Mouse (Mus musculus) cerebellum, adult 2 months (tissue): Measurements from ENCODE around the gene Pxt1.

Experiments used
- CTCF ChIP-seq: fragments of 200-500 bp; IDR thresholded peaks from 2 replicates; pipeline ENCODE4 v1.5.1; 2011; ENCODE audit warnings: low read depth, mild to moderate bottlenecking, control low read depth, low read length, moderate library complexity, borderline replicate concordance; ENCODE audit not compliant: insufficient read depth
- POLR2A ChIP-seq: fragments of 200-500 bp; IDR thresholded peaks from 2 replicates; pipeline ENCODE4 v1.6.1; 2011; ENCODE audit warnings: low read length, control low read depth, borderline replicate concordance; ENCODE audit not compliant: insufficient read depth

DNA sequence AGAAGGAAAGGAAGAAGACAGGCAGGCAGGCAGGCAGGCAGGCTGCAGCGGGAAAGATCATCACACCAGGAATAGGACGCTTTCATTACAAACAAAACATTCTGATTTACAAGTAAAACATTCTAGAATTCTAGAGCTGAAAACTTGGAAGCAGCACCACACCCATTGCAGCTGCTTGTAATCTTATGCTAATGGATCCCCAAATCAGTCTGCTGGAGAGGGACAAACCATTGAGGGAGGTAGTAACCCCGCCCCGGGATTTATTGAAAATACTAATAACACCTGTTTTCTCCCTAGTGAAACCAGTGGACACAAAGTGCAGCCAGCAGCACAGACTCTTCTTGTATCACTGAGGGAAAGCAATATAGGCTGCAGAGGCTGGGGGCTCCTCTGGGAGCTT is 37.4 kb upstream of the Pxt1 start:
- no peak for TF ChIP-seq POLR2A
- TF ChIP-seq CTCF, result no peak
